Mouse (Mus musculus): ENCODE measurements at regions not wholly inside any gene's neighbourhood (a gene's known extent, or its start where the extent isn't known, plus 50 kb on each side); places are given as distances from the start of the nearest gene placed in this dataset.

- TF ChIP-seq CTCF (IDR thresholded peaks at IDR 0.05; ENCODE audit: low read depth, low read length) (no peak), POLR2A (IDR thresholded peaks at IDR 0.05; ENCODE audit: extremely low read depth, insufficient read depth, low read length) (no peak)
Observed at GRCm38 (mm10) chr16:55623422-55623821, 215.3 kb downstream of the Nfkbiz start.
